Mouse (Mus musculus): Measurements from ENCODE around the gene Manba. TPM values are rescaled to one million over a fixed set of nuclear protein-coding genes. Genes with fewer than 3 reads are reported as not detected.
A peak's percentile ranks its signal among the peaks of the same experiment; 100 is the strongest.

Gene Manba
- polyA plus RNA-seq (2015; fragmentation: Nextera tagmentation; extraction: Ambion mirVana): 5.8 and 6.1 TPM in 2 replicates

DNA sequence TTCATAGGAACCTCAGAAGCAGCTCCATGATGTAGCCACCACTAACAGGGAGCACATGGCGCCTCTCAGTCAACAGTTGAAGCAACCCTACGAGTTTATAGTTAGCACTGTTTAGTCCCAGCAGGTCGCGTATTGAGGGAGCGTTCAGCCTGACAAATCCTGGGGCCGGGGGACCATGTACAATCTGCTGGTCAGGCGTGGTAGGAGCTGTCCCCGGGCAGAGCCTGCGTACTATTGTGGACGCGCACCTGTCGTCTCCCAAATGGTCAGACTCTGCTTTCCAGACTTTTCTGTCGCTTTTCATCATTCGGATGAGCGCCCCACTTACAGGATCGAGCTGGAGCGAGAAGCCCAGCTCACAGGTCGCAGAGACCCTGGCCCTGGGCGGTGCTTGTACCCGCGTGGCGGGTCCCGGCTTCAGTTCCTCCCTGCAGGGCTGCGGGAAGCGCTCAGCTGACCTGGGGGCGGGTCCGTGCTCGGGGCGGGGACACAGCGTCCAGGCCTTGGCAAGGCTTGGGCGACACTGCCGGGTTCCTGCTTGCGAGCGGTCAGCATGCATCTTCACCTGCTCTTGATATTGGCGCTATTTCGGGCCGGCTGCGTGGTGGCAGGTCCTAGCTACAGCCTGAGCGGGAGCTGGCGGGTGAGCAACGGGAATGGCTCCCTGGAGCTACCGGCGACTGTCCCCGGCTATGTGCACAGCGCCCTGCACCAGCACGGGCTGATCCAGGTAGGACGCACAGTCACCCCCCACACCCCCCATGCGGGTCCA is at the start of gene Manba:
Manba (plus strand) TSS at position 484 of the 772 bp plus-strand sequence.
- Histone ChIP-seq H3K36me3 (no peaks in the 10 kb centered on the region), H3K4me2 (peak within 1 kb of the TSS; percentile 92), H3K27ac (no peak within 1 kb of the TSS), H3K4me1 (peaks cover 8% of the 10 kb centered on the region), H3K9ac (peak within 1 kb of the TSS; percentile 72), H3K27me3 (peaks cover 18% of the 10 kb centered on the region), H3K9me3 (no peaks in the 10 kb centered on the region), H3K4me3 (peak within 1 kb of the TSS; percentile 59)
- peak; percentile 64 for ATAC-seq (ENCODE audit: insufficient number of reproducible peaks, insufficient read depth, low FRiP score, low TSS enrichment, low read depth)
- WGBS: 2% methylated on average over 48 of the region's 48 CpGs

DNA sequence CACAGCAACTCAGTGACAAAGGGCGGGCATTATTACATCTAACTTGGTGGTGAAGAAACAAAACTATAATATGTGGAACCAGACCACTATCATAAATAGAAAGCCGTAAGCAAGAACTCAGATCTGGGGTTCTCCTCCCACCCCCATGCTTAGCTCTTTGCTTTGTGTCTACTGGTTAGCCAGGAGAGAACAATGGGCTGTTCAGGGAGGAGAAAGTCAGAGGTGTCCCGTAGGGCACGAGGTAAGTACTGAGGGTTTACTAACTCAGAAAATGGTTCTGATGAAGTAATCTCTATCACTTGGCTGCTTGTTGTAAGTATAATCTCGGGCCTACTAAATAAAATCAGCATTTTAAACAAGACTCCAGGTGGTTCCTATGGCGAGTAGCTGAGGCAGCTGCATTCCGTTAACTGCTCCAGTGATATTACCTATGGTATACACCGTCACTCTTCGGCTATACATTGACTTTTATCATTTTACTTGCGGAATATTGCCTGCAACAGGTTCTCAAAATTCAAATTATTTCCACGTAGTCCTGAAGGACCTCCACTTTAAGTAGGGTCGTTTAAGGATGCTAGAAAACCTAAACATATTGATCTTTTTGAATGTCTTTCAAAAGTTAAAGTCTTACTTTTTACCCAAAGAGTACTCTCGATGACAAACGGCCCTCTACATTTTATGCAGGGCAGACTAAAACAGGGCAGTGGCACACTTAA is 48.4 kb upstream of the Manba start:
- Histone ChIP-seq H3K27ac (peak overlapping the region; percentile 100), H3K4me3 (peak overlapping the region; percentile 94), H3K4me1 (peaks cover 8% of the 10 kb centered on the region), H3K27me3 (no peaks in the 10 kb centered on the region), H3K36me3 (peaks cover 6% of the 10 kb centered on the region; the same call in 1 of the 2 replicates), H3K4me2 (peak overlapping the region; percentile 61), H3K9me3 (no peaks in the 10 kb centered on the region), H3K9ac (peak overlapping the region; percentile 77)
- WGBS: 35% methylated on average over 14 of the region's 14 CpGs
- ATAC-seq (ENCODE audit: insufficient number of reproducible peaks, insufficient read depth, low FRiP score, low TSS enrichment, low read depth): no peak

DNA sequence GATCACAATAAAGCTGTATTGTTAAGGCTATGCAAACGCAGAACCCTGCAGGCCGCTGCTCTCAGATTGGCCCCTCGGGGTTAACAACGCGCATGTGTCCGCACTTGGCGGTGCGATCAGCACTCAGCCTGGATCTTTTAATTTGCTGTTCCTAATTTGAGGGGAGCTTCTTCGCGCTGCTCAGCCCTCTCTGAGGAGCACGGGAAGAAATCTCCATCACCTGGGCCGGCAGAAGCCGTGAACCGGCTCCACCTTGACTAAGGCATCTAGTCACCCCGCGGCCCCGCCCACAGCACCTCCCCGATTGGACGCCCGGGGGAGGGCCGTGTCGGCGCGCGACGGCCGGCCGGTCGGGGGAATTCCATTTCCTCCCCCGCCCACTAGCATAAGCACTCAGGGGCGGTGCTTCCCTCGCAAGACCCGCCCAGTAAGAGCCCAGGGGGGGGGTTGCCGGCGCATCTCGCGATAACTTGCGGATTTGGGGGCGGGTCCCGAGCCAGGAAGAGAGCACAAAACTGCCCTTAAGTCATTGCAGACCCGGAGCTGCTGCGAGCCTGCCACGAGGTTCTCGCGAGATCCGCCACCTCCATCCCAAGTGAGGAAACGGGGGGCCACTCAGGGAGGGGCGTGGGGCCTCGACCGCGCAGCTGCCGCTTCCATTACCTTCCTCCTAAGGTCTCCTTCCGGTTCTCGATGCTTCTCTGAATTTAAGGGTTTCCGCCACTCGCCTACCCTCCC is 47.5 kb upstream of the Manba start, which contains the start of gene Ube2d3:
Ube2d3 (plus strand) TSS at position 392 of the 738 bp plus-strand sequence.
- WGBS: under 1% methylated on average over 56 of the region's 56 CpGs
- peak; percentile 94 for ATAC-seq (ENCODE audit: insufficient number of reproducible peaks, insufficient read depth, low FRiP score, low TSS enrichment, low read depth)

DNA sequence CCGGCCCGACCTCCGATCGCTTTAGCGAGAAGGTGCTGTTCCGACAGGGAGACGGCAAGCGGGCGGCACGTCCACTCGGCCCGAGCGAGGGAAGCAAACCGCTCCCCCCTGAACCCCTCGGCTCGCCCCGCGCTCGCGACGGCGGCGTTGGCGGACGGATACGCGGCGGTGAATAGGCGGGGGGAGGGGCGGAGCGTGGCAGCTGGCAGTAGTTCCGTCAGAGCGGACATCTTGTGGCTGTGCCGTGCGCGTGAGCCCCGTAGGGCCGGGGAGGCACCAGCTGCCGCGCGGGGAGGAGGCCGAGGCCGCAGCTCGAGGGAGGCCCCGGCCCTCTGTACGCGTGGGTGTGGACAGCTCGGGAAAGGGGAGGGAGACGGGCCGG is 46.9 kb upstream of the Manba start:
- Histone ChIP-seq H3K27me3 (no peaks in the 10 kb centered on the region), H3K27ac (peak overlapping the region; percentile 100), H3K9me3 (no peaks in the 10 kb centered on the region), H3K4me2 (peak overlapping the region; percentile 87; the same call in 1 of the 2 replicates), H3K9ac (peak overlapping the region; percentile 98), H3K4me1 (peaks cover 15% of the 10 kb centered on the region), H3K4me3 (peak overlapping the region; percentile 94), H3K36me3 (peaks cover 11% of the 10 kb centered on the region)
- ATAC-seq (ENCODE audit: insufficient number of reproducible peaks, insufficient read depth, low FRiP score, low TSS enrichment, low read depth): peak; percentile 85
- under 1% methylated on average over 46 of the region's 50 CpGs for WGBS

More for the DNA sequence above, 47.5 kb upstream of the Manba start, which contains the start of gene Ube2d3:
- Histone ChIP-seq H3K9me3 (no peaks in the 10 kb centered on the region), H3K4me3 (peak within 1 kb of the TSS; percentile 94), H3K9ac (peak within 1 kb of the TSS; percentile 98), H3K4me2 (peak within 1 kb of the TSS; percentile 87), H3K27ac (peak within 1 kb of the TSS; percentile 100), H3K27me3 (no peaks in the 10 kb centered on the region), H3K36me3 (peaks cover 7% of the 10 kb centered on the region), H3K4me1 (peaks cover 9% of the 10 kb centered on the region)

DNA sequence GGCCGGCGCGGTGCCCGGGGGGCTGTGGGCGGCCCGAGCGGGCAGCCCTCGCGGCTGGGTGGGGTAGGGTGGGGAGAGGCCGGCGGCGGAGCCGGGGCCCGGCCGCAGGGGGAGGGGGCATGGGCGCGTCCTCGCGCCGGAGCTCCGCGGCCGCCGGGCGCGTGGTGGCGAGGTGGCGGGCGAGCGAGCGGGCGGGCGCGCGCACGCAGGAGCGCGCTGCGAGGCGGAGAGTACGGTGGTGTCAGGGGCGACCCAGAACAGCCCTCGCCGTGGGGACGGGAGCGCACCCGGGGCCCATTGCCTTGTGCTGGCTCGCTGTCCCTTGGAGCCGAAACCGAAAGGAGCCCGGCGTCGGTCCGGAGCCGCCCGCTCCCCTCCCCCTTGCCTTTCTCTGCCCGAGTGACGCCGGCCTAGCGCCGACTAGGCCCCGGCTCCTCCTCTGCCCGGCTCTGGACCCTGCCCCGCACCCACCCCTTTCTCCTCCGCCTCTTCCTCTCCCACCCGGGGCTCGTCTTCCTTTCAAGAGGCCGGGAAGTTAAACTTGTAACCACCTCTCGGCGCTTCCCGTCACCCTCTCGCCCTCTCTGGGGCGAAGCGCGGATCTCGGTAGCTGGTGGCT is 46.4 kb upstream of the Manba start:
- peak; percentile 72 for ATAC-seq (ENCODE audit: insufficient number of reproducible peaks, insufficient read depth, low FRiP score, low TSS enrichment, low read depth)
- Histone ChIP-seq H3K36me3 (peaks cover 11% of the 10 kb centered on the region), H3K4me2 (peak overlapping the region; percentile 87), H3K4me3 (peak overlapping the region; percentile 94), H3K4me1 (peaks cover 18% of the 10 kb centered on the region), H3K27ac (peak overlapping the region; percentile 100), H3K27me3 (no peaks in the 10 kb centered on the region), H3K9ac (peak overlapping the region; percentile 98), H3K9me3 (no peaks in the 10 kb centered on the region)
- under 1% methylated on average over 48 of the region's 76 CpGs for WGBS

DNA sequence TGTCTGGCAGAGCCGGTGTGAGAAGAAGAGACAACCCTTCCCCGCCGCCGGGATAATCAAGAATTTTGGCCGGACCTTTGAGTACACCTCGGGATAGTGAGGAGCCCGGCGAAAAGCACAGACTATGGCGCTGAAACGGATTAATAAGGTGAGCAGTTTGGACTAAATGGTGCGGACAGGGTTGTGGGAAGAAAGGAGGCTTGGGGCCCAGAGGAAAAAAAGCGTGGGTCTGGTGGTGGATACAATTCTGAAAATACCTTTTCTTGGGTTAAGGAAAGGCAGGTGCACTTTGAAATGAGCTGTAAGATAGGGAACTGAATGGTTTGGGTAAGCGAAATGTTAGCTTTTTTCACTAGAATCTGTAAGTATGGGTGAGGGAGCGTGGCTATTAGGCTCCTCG is 45.8 kb upstream of the Manba start:
- Histone ChIP-seq H3K9me3 (no peaks in the 10 kb centered on the region), H3K9ac (peak overlapping the region; percentile 98), H3K27me3 (no peaks in the 10 kb centered on the region), H3K4me1 (peaks cover 18% of the 10 kb centered on the region), H3K36me3 (peaks cover 11% of the 10 kb centered on the region), H3K27ac (peak overlapping the region; percentile 100), H3K4me2 (peak overlapping the region; percentile 87), H3K4me3 (peak overlapping the region; percentile 94)
- WGBS: 2% methylated on average over 15 of the region's 15 CpGs
- no peak for ATAC-seq (ENCODE audit: insufficient number of reproducible peaks, insufficient read depth, low FRiP score, low TSS enrichment, low read depth)

DNA sequence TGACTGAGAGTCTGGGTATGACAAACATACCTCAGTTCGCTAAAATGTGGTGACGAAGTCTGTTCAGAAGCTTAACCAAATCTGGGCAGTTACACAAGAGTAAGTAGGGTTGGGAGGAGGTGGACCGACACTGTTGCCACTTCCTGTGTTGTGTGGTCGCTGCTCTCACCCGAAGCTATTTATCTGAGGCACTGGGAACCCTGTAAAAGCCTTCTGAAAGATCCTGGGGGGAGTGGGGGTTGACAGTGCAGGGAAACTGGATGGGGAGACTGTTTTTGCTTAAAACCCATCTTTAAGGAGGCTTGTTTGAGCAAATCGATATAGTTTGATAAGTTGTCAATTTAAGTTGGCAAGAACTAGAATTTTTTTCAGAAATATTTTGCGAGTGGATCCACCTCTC is 45.2 kb upstream of the Manba start:
- Histone ChIP-seq H3K9ac (peak overlapping the region; percentile 98), H3K27ac (peak overlapping the region; percentile 100), H3K36me3 (peaks cover 11% of the 10 kb centered on the region), H3K9me3 (no peaks in the 10 kb centered on the region), H3K4me2 (peak overlapping the region; percentile 87), H3K4me3 (peak overlapping the region; percentile 94), H3K4me1 (peaks cover 18% of the 10 kb centered on the region), H3K27me3 (no peaks in the 10 kb centered on the region)
- WGBS: 13% methylated on average over 7 of the region's 7 CpGs
- no peak for ATAC-seq (ENCODE audit: insufficient number of reproducible peaks, insufficient read depth, low FRiP score, low TSS enrichment, low read depth)

DNA sequence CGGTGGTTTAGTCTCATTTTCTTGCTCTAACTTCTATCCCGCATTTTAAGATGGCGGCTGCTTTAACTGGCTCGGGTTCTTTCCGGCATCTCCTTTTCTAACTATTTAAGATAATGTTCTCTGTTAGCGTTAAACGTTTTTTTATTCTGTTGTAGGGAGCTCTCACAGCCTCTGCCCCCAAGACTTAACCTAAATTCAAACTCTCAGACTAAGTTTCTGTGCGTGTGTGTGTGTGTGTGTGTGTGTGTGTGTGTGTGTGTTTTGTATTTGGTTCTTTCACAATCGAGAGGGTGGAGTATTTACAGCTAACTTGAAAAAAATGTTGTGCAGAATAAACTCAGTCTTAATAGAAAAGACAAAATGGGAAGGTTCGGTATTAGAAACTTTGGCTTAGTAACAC is 44.8 kb upstream of the Manba start:
- H3K9me3 ChIP-seq: no peaks in the 10 kb centered on the region
- no peak for ATAC-seq (ENCODE audit: insufficient number of reproducible peaks, insufficient read depth, low FRiP score, low TSS enrichment, low read depth)
- 34% methylated on average over 10 of the region's 10 CpGs for WGBS
- H3K4me3 ChIP-seq: peak overlapping the region; percentile 94
- peak overlapping the region; percentile 100; the same call in 1 of the 2 replicates for H3K27ac ChIP-seq
- peaks cover 18% of the 10 kb centered on the region for H3K4me1 ChIP-seq
- H3K9ac ChIP-seq: peak overlapping the region; percentile 98
- peak overlapping the region; percentile 87 for H3K4me2 ChIP-seq
- H3K36me3 ChIP-seq: peaks cover 11% of the 10 kb centered on the region
- no peaks in the 10 kb centered on the region for H3K27me3 ChIP-seq

DNA sequence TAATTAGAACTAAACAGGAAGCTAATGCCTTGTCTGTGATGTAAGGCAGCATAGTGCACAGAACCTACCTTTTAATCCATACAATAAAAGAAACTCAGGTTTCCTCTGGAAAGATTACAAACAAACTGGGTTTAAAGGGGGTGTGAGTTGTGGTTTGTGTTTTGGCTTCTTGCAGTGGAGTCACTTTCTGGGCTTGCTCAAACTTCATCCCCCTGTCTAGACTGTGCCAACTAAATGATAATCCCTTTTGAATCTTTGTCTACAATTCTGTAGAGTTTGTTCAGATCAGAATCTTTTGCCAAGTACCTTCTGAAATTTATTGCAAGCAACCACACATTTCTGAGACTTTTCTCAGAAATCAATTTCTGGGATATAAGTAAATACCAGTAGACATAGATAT is 40.5 kb upstream of the Manba start:
- peaks cover 14% of the 10 kb centered on the region; the same call in 1 of the 2 replicates for H3K4me1 ChIP-seq
- H3K4me3 ChIP-seq: no peak overlapping the region
- H3K36me3 ChIP-seq: peaks cover 9% of the 10 kb centered on the region; the same call in 1 of the 2 replicates
- H3K9me3 ChIP-seq: no peaks in the 10 kb centered on the region
- H3K4me2 ChIP-seq: no peak overlapping the region
- H3K9ac ChIP-seq: no peak overlapping the region
- no peak for ATAC-seq (ENCODE audit: insufficient number of reproducible peaks, insufficient read depth, low FRiP score, low TSS enrichment, low read depth)
- H3K27ac ChIP-seq: no peak overlapping the region
- H3K27me3 ChIP-seq: no peaks in the 10 kb centered on the region

DNA sequence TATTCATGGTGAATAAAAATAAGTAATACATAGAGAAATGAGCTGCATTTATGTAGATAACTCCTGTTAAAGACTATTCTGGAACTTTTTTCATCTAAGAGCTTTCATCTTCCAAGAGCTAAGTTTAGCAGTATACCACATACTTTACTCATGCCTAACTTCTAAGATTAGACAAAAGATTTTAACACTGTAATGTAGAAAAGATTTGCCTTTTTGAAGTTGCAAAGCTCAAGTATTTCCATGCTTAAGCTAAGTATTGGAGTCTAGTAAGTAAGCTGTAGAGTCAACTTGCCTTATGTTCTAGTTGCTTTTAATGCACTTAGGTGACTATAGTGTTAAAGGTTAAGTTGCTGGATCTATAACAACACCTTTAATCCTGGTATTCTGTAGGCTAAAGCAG is 26.4 kb upstream of the Manba start:
- Histone ChIP-seq H3K9ac (no peak overlapping the region), H3K27me3 (no peaks in the 10 kb centered on the region), H3K36me3 (peaks cover 50% of the 10 kb centered on the region), H3K4me1 (no peaks in the 10 kb centered on the region), H3K4me3 (no peak overlapping the region), H3K27ac (no peak overlapping the region), H3K9me3 (no peaks in the 10 kb centered on the region), H3K4me2 (no peak overlapping the region)
- no peak for ATAC-seq (ENCODE audit: insufficient number of reproducible peaks, insufficient read depth, low FRiP score, low TSS enrichment, low read depth)

DNA sequence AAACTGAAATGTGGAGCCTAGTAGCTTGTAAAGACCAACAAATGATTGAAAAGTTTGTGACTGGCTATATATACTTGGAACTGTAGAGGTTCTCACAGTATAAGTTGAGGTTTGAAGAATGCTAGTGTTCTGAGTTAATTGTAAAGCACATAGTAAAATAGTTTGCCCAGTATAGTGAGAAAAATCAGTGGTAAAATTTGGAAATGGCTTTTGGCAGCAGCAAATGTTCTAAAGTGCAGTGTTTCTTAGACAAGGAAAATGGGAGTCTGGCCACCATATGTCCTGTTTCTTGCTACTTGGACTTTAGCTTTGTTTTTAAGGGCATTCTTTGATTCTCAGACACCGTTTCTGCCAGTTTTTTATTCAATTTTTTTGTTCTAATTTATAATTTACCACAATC is 17.0 kb upstream of the Manba start:
- H3K27ac ChIP-seq: no peak overlapping the region
- no peak overlapping the region for H3K4me3 ChIP-seq
- no peak for ATAC-seq (ENCODE audit: insufficient number of reproducible peaks, insufficient read depth, low FRiP score, low TSS enrichment, low read depth)
- peaks cover 23% of the 10 kb centered on the region; the same call in 1 of the 2 replicates for H3K36me3 ChIP-seq
- H3K9me3 ChIP-seq: no peaks in the 10 kb centered on the region
- no peaks in the 10 kb centered on the region for H3K27me3 ChIP-seq
- 74% methylated on average over 1 of the region's 1 CpGs for WGBS
- H3K4me2 ChIP-seq: no peak overlapping the region
- no peak overlapping the region for H3K9ac ChIP-seq
- 0 out of 2 replicates have a peak, but pooled peaks cover 4% of the 10 kb centered on the region for H3K4me1 ChIP-seq

Data from embryonic facial prominence, embryonic 13.5 days (tissue).